Mouse (Mus musculus) spleen, adult 2 months (tissue): ENCODE data around the gene Sfrp2.

Experiments
- CTCF ChIP-seq: fragments of 200-500 bp; IDR thresholded peaks from 2 replicates; pipeline ENCODE4 v1.5.1; 2011; ENCODE audit warnings: mild to moderate bottlenecking, inconsistent platforms; ENCODE audit not compliant: insufficient read depth, insufficient read length, insufficient replicate concordance; ENCODE audit errors: extremely low read depth
- POLR2A ChIP-seq: fragments of 200-500 bp; IDR thresholded peaks from 2 replicates; pipeline ENCODE4 v1.6.1; 2011; ENCODE audit warnings: low read depth, low read length, inconsistent platforms

DNA sequence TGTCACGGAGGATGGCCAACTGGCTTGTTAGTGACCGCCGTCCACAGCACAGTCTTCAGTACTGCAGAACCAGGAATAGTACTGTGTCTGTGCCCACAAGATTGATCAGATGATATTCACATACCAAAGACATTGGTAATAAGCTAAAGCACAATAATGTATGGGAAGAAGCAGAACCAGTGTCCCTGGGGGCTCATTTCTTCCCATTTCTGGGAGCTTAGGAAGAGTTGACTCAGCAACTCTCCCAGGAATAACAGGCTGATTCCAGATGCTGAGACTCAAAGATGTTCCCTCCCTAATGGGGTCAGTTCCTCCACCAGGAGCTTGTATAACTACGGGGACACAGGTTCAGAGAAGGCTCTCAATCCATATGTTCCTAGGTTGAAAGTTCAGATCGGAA is 13.9 kb upstream of the Sfrp2 start:
- TF ChIP-seq CTCF (no peak), POLR2A (no peak)
